Mouse (Mus musculus) embryo, embryonic 11.5 days (tissue): ENCODE measurements at regions not wholly inside any gene's neighbourhood (a gene's known extent, or its start where the extent isn't known, plus 50 kb on each side); places are given as distances from the start of the nearest gene placed in this dataset.

Source experiments
- DNase-seq: peaks from one replicate; pipeline ENCODE4 v3.0.0-alpha.2; 2012; ENCODE audit warnings: low read depth, low spot score

DNA sequence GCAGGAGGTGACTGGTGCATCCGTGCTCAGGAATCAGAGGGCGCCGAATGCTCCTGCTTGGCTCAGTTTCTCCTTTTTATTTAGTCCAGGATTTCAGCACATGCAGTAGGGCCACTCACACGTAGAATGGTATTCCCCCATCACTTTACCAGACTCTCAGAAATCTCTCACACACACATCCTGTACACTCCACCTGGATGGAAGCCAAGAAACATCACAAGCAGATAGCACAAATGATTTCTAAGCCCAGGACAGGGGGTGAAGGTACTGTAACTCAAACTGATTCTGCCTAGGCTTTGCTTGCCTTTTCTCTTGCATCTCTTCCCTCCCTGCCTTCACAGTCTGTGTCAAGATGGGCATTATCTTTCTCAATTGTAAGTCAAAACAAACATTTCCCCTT lies 301.6 kb downstream of the 1500009L16Rik start:
- DNase-seq: no peak

DNA sequence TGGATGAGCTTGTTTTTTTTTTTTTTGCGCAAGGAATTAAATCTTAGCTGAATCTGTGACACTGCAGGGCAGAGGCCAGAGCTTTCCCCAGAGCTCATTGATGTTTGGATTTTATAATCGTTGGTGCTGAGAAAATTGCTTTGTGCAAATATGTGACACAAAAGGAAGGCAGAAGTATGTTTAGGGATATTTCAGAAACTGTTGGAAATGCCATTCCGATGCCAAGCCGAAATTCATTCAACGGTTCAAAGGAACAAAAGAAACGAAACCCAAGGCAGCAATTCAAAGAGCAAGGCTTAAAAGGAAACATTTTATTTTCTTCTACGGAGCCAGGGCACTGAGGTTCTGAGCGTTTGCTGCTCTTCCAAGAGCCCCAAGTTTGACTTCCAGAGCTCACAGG lies 302.2 kb downstream of the 1500009L16Rik start:
- DNase-seq: no peak

DNA sequence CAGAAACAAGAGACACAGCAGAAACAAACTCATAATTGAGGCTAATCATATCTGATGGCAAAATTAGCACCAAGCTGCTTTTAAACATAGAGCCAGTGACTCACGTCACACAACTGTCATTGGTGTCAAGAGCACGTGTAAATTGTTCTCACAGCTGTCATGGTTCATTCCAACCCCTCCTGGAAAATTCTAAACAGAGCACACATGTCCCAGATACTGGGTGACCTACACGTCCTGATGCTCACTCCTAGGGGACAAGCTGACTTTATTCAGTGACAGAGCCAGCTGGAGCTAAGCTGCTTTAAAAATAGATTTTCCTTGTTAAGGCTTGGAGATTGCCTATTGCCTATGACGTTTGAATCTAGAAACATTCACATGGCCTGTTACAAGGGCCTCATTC lies 304.1 kb downstream of the 1500009L16Rik start:
- DNase-seq: no peak

DNA sequence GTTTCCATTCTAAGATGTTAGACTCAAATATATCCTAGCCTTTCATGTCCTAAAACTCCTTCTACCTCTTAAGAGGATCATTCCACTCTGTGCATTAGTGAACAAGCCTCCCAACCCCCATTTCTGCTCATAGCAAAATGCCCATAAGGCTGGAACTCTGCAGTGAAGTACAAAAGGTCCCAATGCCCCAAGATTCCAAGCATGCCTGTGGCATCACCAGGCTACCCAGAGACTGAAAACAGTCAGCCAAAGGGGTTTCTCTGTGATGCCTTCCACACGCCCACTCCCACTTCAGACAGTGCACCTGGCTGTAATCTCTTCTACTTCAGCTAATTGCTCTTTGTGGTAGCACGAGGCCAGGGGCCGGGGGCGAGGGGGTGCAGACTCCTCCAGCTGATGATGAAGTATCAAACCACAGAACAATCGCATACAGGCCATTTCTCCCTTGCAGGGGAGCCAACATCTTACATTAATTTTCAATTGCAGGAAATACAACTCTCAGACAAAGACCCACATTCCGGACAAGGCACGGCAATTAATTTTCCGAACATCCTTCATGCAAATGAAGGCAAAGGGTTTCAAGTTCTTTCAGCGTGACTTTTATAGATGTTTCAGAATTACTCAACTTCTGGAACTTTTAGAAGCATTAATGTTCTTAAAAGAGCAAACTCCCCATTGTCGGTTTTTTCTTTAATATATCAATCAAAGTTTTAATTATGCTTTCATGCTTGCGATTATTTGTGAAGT lies 313.6 kb downstream of the 1500009L16Rik start:
- no peak for DNase-seq

DNA sequence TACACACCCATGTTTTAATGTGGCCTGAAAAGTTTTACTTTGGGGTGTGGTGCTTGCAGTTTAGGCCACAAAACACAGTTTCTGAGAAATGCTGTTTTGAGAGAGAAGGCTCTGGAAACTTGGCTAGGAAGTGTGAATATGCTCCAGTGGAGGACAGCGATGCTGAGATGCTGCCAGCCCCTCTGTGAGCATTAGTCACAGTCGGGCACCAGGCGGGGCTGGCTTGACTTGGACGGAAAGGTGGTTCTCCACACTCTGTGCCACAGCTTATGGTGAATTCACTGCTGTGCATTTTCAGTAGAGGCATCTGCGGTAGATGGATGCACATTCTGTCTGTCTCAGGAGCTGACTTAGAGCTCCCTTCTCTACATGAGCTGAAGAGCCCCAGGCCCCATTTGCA lies 326.0 kb downstream of the 1500009L16Rik start:
- DNase-seq: no peak

DNA sequence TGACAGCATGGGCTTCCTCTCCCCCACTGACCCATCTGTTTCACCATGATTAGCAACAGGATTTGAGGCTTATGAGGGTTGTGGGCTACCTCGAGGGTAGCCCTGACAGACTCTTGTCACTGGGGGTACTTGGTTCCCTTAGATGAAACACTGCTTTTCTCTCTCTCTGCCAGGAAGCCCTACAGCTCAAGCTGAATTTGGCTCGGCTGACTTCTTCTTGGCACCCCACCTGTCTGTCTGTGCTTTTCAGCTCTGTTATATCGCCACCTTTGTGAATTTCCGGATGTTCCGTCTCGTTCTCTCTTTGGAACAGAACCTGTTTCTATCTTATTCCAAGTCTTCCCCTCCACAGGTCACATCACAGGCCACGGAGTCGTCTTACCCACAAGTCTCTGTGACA lies 330.0 kb downstream of the 1500009L16Rik start:
- DNase-seq: no peak

DNA sequence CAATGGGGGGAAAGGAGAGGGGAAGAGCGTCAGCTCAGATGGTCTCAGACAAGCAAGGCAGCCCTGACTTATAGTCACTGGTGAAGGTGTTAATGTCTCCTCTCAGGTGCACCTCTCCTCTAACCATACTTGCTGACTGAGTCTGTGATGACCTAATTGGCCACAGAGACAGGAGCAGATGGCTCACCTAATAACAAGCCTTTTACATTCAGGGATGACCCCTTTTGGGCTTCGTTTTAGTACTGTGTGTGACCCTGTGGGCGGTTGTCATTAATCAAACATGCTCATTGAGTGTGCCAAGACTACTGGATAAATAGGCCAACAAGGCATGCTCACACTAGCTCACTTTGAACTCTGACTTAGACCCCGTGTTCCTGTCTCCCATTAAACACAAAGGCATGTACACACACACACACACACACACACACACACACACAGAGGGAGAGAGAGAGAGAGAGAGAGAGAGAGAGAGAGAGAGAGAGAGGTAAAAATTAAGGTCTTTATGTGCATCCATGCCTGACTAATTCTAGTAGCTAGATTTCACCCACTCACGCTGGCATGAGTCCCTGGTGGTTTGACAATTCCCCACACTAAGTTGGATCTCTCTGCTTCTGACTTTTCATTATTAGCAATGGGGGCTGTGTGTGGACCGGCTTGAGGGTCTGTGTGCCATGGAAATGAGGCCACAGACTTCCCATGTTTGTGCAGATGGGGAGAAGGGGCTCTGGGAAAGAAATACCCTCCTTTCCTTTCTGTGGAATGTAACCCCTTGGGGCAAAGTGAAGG lies 332.1 kb downstream of the 1500009L16Rik start:
- DNase-seq: no peak

DNA sequence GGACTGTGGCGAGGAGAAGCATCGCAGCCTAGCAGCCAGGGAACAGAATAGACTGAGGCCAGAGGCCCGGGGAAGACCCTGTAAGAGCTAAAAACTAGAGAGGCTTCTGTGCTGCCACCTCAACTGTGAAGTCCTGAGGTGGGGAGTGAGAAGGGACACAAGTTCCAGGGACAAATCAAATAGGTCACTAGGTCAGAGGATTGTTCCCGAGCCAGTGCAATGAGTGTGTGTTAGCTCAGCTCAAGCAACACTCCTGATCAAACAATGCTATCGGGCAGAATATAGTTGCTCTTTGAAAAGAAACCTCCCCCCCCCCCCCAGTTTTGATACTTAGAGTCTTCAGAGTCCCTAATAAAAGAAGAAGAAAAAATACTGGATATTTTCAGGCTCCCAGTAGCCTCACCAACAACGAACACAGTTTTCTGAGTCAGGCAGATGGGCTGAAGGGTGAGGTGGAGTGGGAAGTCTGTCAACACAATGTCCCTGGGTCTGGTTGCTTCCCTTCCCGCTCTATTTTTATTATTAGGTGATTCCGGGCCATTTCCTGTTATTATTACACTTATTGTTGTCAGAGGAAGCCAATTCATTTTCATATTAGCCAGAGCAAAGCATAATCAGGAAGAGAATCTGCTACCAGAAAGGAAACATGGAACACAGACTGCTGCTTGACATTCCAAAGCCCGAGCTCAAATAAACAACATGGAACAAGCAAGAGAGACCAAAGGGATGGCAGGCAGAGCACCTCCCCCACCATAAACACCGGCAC lies 332.9 kb downstream of the 1500009L16Rik start:
- DNase-seq: no peak

DNA sequence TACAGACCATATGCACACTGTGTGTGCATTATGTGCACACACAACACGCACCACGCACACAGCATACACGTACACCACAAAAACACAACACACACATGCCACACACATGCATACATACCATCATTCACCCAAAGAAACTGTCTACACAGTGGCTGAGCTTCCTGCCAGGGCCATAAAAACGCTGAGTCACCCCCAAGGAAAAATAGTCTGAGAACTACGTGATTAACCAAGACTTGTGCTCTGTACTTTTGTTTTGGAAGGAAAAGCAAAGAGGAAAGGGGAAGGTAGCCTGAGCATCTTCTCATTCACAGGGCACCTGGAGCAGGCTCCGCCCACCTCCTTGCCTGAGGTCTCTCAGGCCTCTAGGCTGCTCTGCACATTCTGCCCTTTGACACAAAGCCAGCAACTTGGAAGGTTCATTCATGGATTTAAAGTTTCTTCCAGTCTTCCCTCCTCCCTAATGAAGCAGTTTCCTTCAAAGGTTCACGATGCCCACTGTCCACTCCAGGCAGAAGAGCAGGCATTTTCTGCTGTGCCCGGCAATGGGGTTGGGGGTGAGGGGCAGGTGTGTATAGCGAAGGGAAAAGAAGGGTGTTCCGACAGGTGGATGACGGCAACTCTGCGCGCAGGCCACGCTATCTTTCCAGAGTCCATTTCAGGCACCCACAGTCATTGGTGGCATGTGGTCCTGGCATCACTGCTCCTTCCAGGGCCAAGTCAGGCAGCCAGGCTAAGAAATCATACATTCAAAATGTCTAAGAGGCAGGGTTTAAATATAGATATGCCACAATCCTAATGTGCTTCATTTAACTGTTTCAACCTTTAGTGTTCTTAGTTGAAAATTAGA lies 333.9 kb downstream of the 1500009L16Rik start:
- DNase-seq: no peak

DNA sequence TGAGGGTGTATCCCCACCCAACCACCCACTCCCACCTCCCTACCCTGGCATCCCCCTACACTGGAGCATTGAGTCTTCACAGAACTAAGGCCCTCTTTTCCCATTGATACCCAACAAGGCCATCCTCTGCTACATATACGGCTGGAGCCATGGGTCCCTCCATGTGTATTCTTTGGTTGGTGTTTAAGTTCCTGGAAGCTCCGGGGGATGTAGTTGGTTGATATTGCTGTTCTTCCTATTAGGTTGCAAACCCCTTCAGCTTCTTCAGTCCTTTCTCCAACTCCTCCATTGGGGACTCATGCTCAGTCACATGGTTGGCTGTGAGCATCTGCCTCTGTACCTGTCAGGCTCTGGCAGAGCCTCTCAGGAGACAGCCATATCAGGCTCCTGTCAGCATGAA lies 335.6 kb downstream of the 1500009L16Rik start:
- no peak for DNase-seq

DNA sequence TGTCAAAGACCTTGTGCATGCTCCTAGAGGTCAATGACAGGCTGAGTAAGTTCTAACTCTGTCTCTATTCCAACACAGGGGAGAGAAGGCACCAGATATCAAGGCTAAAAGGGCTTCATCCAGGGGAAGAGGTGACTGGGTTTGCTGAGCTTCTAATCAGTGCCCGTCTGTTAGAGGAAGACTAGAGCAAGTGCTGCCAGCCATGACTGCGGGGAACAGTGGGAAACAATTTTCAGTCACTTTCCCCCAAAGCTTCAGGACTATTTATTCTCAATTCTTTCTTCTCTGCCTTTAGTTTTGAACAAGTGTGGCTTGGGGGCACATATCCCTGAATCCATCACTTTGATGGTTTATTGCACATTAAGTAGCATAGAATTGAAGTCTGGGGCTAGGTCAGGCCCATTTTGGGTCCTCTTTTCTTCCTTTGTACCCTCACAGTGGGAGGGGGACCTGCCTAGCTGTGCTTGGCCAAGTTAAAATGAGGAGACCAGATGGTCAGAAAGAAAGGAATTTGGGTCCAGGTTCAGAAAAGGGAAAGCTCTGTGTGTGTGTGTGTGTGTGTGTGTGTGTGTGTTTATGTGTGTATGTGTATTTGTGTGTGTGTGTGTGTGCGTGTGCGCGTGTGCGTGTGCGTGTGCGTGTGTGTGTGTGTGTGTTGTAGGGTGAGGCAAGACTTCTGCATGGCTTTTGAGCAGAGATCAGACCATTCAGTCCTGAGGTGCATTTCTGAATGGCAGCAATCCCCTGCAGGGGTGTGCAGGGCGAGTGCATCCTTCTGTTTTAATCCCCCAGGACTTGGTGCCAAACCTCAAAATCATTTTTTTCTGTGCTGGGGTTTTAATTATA lies 337.2 kb downstream of the 1500009L16Rik start:
- no peak for DNase-seq

DNA sequence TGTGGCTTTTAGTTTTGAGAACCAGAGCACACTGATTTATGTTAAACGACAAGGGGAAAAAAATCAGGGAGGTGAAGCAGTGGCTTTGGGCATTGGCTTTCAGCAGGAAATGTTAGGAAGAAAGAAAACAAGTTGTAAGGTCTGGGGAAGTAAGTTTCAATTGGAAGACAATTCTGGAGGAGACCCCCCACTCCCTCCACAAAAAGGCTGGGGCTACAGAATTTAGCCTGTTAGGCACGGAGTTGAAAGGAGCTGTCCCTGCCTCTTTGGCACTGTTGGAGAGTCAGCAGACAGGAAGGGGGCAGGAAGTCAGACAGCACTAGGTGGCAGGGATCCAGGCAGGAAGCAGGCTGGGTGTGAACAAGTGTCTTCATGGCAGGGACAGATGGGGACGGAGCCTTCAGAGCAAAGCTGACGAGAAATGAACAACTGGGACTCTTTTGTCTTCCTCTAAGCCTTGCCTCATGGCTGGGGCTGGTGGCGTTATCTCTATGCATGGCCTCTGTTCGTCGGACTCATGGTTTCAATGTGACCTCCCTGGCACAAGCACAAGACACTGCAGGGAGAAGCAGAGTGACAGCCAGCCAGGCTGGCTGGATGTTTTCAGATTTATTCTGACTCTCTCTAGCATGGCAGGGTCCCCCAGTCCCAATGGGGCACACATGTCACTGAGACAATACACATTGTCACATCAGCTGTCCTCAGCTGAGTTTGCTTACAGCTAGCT lies 338.0 kb downstream of the 1500009L16Rik start:
- DNase-seq: no peak

DNA sequence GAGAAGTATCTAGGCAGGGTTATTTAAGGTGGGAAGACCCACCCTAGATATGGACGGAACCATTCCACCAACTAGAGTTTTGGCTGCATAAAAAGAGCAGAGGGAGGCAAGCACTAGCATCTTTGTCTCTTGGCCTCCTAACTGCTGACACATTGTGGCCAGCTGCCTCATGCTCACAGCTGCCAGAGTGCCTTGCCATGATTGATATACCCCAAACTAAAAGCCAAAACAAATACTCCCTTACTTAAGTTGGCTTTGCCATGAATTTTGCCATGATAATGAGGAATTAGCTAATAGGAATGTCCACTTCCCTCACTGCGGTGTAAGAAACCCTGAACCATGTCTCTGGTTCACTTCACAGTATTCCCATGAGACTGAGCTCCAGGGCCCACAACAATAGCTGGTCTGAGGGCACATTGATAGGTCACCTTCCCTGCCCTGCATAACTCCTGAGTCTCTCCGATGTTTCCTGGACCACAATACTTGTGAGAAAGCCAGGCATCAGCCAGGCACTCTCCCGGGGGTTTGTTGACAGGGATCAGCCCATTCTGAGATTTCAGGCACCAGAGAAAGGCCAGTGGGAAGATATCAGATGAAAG lies 344.5 kb downstream of the 1500009L16Rik start:
- no peak for DNase-seq

DNA sequence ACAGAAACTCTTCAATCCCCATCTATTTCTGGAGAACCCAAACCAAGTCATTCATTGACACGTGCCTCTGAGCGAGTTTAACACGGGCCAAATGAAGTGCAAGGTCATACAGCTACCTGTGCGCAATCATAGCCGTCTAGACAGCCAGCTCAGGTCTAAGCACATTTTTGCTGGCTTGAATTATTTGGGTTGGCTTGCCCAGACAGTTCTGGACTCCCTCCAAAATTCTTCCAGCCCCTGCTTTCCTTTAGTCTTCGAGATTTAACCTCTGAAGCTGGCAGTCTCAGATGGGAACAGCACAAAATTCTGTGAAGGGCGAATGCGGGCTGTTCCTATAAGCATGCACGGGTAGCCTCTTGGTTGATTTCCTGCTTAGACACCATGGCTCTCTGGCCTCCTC lies 347.1 kb downstream of the 1500009L16Rik start:
- no peak for DNase-seq

DNA sequence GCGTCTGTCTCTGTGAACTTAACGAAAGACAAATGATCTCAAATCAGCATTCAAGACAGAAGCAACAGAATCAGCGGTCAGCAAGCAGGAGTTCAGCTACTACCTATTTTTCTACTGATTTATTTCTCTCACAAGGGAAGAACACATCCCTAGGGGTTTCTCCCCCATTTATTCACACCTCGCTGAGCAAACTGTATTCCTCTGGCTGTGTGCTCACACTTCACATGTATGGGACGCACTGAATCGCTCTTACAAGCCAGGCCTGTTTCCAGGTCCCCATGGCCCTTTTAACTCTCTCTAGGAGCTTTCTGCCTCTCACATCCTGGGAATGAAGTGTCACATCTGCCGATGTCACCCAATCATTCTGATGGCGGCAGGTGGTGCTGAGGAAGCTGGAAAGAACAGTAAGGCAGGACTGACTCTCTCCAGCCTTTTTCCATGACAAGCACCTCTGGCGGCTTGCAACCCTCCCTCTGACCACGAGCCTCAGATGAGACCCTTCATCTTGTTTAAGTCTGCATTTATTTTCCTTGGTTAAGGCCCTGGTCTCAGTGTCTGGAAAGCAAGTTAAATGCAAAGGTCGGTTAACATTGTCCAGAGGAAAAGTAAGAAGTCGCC lies 350.3 kb downstream of the 1500009L16Rik start:
- DNase-seq: no peak

DNA sequence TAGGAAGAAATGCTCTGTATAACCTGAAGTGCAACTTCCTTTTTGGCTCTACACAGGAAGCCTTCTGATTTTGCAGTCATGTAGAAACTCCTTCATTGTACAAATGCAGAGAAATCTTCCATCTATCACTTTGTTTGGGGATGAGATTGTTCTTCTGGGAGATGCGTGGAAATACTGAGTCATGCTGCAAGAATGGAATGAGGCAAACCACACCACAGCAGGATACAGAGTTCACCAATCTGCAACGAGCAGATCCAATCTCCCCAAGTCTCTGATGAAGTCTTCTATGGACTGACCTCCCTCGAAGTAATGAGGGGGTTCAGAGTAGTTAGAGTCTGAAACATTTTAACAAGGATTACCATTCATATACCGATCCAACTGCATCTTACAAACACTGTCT lies 352.9 kb downstream of the 1500009L16Rik start:
- no peak for DNase-seq

DNA sequence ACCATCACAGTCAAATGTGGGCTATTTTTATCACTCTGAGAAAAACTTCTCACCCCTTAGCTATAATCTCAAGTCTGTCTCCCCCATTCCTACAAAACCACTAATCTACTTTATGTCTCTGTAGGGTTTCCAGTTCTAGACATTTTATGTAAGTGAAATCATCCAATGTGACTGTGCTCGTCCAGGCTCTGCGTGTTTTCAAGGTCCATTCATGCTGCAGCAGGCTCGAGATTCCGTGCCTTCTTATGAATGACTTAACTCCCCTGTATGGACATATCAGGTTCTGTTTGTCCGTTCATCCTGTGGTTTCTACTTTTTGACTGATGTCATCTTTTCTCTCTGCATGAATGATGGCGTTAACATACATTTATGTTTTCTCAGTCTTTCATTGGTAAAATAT lies 357.6 kb downstream of the 1500009L16Rik start:
- no peak for DNase-seq

DNA sequence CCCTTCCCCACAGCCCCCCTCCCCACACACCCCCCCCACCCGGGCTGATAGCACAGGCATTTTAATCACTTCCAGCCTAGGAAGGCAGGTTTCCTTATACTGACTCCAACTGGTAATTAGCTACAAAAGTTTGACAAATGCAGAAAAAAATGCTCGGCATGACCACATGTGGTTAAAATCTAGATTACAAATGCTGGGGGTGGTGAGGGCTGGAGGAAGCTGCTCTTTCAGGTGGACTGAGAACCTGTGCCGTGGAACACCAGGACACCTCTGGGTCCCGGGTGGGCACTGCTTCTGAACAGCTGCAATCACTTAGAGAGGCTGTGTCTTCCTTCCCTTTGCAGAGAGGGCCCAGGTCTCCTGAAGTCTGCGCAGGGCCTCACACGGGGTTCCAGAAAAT lies 358.7 kb downstream of the Nuak1 start:
- no peak for DNase-seq

DNA sequence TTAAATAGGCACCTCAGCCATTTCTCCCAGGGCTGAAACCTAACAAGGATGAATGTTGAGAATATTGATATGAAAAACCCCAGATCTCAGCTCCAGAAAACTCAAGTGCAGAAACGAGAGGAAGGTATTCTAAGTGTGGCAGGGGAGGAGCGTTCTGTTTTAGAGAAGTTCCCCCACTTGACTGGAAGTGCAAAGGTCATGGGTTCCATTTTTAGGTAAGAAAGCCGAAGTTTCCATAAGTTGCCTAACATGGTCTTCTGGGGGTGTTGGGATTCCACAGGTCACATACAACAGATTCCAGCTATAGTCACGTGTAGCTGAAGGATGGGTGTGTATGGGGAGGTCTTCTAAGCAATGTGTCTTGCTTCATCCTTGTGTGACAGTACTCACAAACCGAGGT lies 352.9 kb downstream of the Nuak1 start:
- no peak for DNase-seq
